Mouse (Mus musculus): ENCODE results near the gene Mdm4.

DNA sequence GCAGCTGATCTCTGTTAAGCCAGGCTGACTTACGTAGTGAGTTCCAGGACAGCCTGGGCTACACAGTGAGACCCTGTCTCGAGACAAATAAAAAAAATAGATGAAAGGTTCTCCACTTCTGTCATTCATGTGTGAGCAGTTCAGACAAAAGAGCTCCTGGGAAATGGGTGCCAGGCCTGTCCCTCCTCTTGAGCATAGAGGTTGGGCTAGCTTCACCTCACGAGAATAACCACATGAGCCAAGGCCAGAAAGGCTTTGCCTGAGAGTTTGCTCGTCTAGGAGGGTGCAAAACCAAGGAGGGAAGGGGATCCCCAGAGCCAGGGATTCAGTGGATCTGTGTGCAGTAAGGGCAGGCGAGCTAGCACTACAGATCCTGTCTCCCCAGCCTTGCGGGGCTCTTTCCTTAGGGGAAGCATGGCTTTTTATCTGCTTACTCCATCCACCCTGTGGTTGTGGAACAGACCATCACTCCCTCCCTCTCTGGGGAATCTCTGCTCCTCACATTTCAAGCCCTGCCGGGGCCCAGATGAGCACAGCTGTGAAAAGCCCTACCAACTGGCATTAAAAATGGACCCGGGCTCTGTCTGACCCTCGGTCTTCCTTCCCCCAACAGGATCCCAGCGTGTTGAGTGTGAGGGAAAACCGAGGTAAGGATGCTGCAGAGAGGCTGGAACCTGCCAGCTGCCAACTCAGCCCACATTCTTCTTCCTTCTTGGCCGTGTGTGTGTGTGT lies 47.4 kb upstream of the Mdm4 start:
- TF ChIP-seq MYOD1 (IDR thresholded peaks at IDR 0.05; ENCODE audit: control insufficient read depth, insufficient read length, low read depth), result no peak
- no peak for TF ChIP-seq CTCF (IDR thresholded peaks at IDR 0.05; ENCODE audit: control insufficient read depth, insufficient read depth, insufficient read length)
- no peak for TF ChIP-seq MYOG (IDR thresholded peaks at IDR 0.05; ENCODE audit: control insufficient read depth, extremely low read depth, insufficient read length)
- TF ChIP-seq MAX (IDR thresholded peaks at IDR 0.05), result no peak
- no peak for TF ChIP-seq USF1 (IDR thresholded peaks at IDR 0.05; ENCODE audit: low read depth)
- TF ChIP-seq FOSL1 (IDR thresholded peaks at IDR 0.05; ENCODE audit: insufficient read depth, low read length, poor library complexity, severe bottlenecking), result no peak

Data from C2C12 (cell line).